In the genomic region with DNA sequence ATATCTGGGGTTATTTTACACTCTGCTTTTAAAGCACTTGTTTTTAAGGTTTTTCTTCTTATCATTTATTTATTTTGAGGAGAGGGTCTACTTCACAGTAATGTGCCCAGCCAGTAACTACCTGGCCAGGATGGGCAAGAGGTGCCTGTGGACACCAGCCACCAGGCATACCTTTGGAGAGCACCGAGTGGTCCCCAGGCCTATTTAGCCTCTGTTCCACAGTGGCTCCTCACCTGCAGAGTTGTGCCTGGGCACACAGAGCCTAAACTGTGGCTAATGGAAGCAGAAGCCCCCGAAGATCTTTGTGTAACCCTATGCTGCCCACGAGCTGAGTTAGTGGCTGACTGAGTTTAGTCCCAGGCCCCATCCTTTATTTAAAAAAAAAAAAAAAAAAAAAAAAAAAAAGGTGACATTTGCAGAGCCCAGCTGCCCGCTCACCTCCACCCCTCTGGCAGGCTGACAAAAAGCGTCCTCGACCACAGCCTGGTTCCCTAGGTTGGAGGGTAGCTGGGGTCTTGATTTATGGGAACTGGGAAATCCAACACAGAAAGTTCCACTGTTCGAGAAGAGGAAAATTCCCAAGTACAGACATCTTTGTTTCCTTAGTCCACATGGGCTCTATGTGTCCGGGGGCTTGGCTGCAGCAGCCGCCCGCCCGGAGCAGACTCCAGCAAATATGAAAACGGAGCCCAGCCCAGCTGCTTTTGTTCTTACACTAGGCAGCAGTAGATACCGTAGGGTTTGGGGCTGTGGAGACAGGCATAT, we compare ENCODE assay signal across 7 mouse cellular contexts. TPM values are rescaled to one million over a fixed set of nuclear protein-coding genes. Genes with fewer than 3 reads are reported as not detected.
DNase-seq lines count a peak whose midpoint lies in the region; ATAC-seq and TF ChIP-seq lines count a peak whose summit lies in the region.

No protein-coding gene starts in this region.

- no peak for ATAC-seq in midbrain, embryonic 14.5 days (ENCODE audit: low FRiP score, low TSS enrichment)

- no peaks in the 10 kb centered on the region for H3K9me3 ChIP-seq in midbrain, embryonic 14.5 days (ENCODE audit: control insufficient read depth, low read length)

- peaks cover 66% of the 10 kb centered on the region for H3K4me1 ChIP-seq in kidney, adult 2 months (ENCODE audit: control insufficient read depth, insufficient read depth, low read length)
- peaks cover 32% of the 10 kb centered on the region for H3K4me1 ChIP-seq in cortical plate, adult 2 months (ENCODE audit: control insufficient read depth, insufficient read depth, low read length)
- H3K4me1 ChIP-seq in midbrain, embryonic 14.5 days (ENCODE audit: control insufficient read depth, insufficient read depth, low read length): peaks cover 21% of the 10 kb centered on the region

- TF ChIP-seq POLR2A in kidney, adult 2 months (IDR thresholded peaks at IDR 0.05; ENCODE audit: low read depth, low read length): no peak
- no peak for TF ChIP-seq POLR2A in cortical plate, adult 2 months (IDR thresholded peaks at IDR 0.05; ENCODE audit: extremely low read depth, insufficient read depth, low read length)

- no peak for TF ChIP-seq CTCF in kidney, adult 2 months (conservative IDR thresholded peaks at IDR 0.05; ENCODE audit: insufficient read depth, insufficient read length, low read depth, low read length)
- no peak for TF ChIP-seq CTCF in cortical plate, adult 2 months (IDR thresholded peaks at IDR 0.05; ENCODE audit: extremely low read depth, insufficient read depth, low read length)

- no peaks in the 10 kb centered on the region for H3K27me3 ChIP-seq in kidney, adult 2 months (replicated peaks; ENCODE audit: control insufficient read depth, insufficient read depth, low read length)
- H3K27me3 ChIP-seq in midbrain, embryonic 14.5 days (ENCODE audit: control insufficient read depth, insufficient read depth, low read length): no peaks in the 10 kb centered on the region

- peak overlapping the region; percentile 80 for H3K4me2 ChIP-seq in midbrain, embryonic 14.5 days (ENCODE audit: low read length)

- peak; percentile 59 for DNase-seq in kidney, adult 2 months
- no peak for DNase-seq in kidney, adult 11 months
- peak; percentile 46 for DNase-seq in Muller cell, postnatal 12 days (ENCODE audit: inconsistent ontology term)
- peak; percentile 64 for DNase-seq in midbrain, embryonic 14.5 days
- no peak for DNase-seq in adipocyte (ENCODE audit: low spot score)
- DNase-seq in adrenal gland, adult 18-20 months (ENCODE audit: low spot score in 2 of 2): no peak

- peak overlapping the region; percentile 75 for H3K27ac ChIP-seq in kidney, adult 2 months (ENCODE audit: insufficient read depth, low read depth, low read length)
- peak overlapping the region; percentile 82 for H3K27ac ChIP-seq in cortical plate, adult 2 months (ENCODE audit: insufficient read depth, low read length)
- peak overlapping the region; percentile 68 for H3K27ac ChIP-seq in midbrain, embryonic 14.5 days (replicated peaks; ENCODE audit: low read depth, low read length)

- WGBS in kidney, adult 2 months: 17% methylated on average over 13 of the region's 13 CpGs
- WGBS in midbrain, embryonic 14.5 days: 39% methylated on average over 13 of the region's 13 CpGs

- 0 out of 2 replicates have a peak overlapping the region, but pooled peaks have one; percentile 7 for H3K4me3 ChIP-seq in kidney, adult 2 months (ENCODE audit: insufficient read depth, low read depth, low read length)
- H3K4me3 ChIP-seq in cortical plate, adult 2 months (ENCODE audit: insufficient read depth, low read length): peak overlapping the region; percentile 81
- peak overlapping the region; percentile 15 for H3K4me3 ChIP-seq in midbrain, embryonic 14.5 days (replicated peaks; ENCODE audit: low read depth, low read length)

- peaks cover 11% of the 10 kb centered on the region; the same call in 1 of the 2 replicates for H3K36me3 ChIP-seq in kidney, adult 2 months (ENCODE audit: control insufficient read depth, insufficient read depth, low read length)
- H3K36me3 ChIP-seq in midbrain, embryonic 14.5 days (ENCODE audit: control insufficient read depth, insufficient read depth, low read length): peaks cover 25% of the 10 kb centered on the region

- H3K9ac ChIP-seq in midbrain, embryonic 14.5 days (replicated peaks; ENCODE audit: low read length): peak overlapping the region; percentile 37; the same call in 1 of the 2 replicates

RNA-seq across cellular contexts. Expression of a gene that starts 54.1 kb away (rescaled TPM):
- 31.3 and 32.5 TPM in 2 replicates for polyA plus RNA-seq in kidney, adult 2 months (2012; rRNA removed)
- 1.8 and 2.0 TPM in 2 replicates for polyA plus RNA-seq in cortical plate, adult 2 months (2012; rRNA removed)
- polyA plus RNA-seq in midbrain, embryonic 14.5 days (2014; fragmentation: Nextera tagmentation; extraction: Ambion mirVana): 0.89 and 1.2 TPM in 2 replicates
- 100 to 1,000 TPM in 1 of 2 experiments, 10 to 100 TPM in 1; 30.9 to 107 TPM for total RNA-seq in adrenal gland, adult 18-20 months (2021)

Comparison
In these comparisons a context has a peak if more than half of its experiments do, and no peak if none do; other contexts are left out.
1. DNase-seq: peak in kidney, adult 2 months (single experiment), Muller cell, postnatal 12 days (single experiment) and midbrain, embryonic 14.5 days (single experiment); none in kidney, adult 11 months (single experiment), adipocyte (single experiment) and adrenal gland, adult 18-20 months (0 of 2).
2. H3K4me3 ChIP-seq: peak in every context shown above with its lines; median percentile 81 in cortical plate, adult 2 months; 15 in midbrain, embryonic 14.5 days; 7 in kidney, adult 2 months.
3. RNA of a gene that starts 54.1 kb away (polyA plus RNA-seq): 31.3 to 32.5 TPM in kidney, adult 2 months; 1.8 to 2.0 TPM in cortical plate, adult 2 months and 0.89 to 1.2 TPM in midbrain, embryonic 14.5 days; every median in the first group is over 10 times any median in the second.
4. Peak in every context shown above with its lines, with median percentiles within 50 percentile points of each other: H3K27ac ChIP-seq.